Mouse (Mus musculus) left cerebral cortex, postnatal 10 days (tissue): ENCODE results near the gene G430095P16Rik. TPM values are rescaled to one million over a fixed set of nuclear protein-coding genes. Genes with fewer than 3 reads are reported as not detected.
A peak's percentile ranks its signal among the peaks of the same experiment; 100 is the strongest.

Source experiments
- DNase-seq, 2 experiments: peaks; one replicate each; pipeline ENCODE4 v3.0.0; 2021 to 2022; ENCODE audit warnings: low spot score in 2 of 2, mixed read lengths in 1 of 2; ENCODE audit errors: extremely low spot score in 1 of 2
- intact Hi-C: fragments of 180-260 bp; cut with DNase I; formaldehyde crosslinking; loops from one replicate; pipeline ENCODE4 v1.15.1; 2025
- total RNA-seq, 2 experiments: library from RNA; stranded (reverse); gene quantifications; 2 replicates each; pipeline ENCODE4 v1.2.3; 2021

G430095P16Rik gene
- total RNA-seq, 2 experiments from 2014 or later, result 0.51 TPM; not detected in 1

DNA sequence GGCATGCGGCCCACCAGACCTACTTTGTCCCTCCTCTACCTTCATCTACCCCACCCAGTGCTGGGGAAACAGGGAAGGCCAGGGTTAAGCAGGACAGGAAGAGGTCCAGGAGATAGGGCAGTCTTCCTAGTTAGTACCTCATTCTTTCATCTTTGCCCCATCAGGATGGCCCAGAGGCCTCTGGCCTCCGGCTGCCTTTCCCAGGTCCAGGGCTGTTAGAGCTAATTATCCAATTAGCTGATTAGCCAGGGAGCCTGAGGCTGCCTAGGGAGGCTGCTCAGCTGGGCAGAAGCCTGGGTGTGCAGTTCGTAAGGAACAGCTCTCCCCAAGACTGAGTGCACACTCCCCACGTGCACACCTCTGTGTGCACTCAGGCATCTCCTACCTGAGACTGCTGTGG, 9.4 kb upstream of the G430095P16Rik start:
- intact Hi-C loops, result no loop called here
- DNase-seq, result no peak

DNA sequence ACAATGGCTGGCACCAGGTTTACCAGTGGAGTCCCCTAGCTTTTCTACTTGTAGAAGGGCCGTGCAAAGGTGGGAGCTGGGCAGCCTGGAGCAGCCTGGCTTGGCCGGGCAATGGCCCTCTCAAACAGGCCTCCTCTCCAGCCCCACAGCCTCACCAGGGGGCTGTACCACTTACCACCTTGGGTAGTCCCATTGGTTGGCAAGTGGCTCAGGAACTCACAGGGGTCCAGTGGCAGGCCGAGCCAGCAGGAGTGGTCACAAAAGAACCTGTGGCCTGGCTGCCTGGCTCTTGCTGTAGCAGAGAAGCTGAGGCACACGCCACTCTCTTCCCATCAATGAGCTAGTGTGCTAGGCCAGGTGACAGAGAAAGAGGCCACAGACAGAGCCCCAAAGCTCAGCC, 8.6 kb upstream of the G430095P16Rik start:
- no peak for DNase-seq
- intact Hi-C loops, result no loop called here

DNA sequence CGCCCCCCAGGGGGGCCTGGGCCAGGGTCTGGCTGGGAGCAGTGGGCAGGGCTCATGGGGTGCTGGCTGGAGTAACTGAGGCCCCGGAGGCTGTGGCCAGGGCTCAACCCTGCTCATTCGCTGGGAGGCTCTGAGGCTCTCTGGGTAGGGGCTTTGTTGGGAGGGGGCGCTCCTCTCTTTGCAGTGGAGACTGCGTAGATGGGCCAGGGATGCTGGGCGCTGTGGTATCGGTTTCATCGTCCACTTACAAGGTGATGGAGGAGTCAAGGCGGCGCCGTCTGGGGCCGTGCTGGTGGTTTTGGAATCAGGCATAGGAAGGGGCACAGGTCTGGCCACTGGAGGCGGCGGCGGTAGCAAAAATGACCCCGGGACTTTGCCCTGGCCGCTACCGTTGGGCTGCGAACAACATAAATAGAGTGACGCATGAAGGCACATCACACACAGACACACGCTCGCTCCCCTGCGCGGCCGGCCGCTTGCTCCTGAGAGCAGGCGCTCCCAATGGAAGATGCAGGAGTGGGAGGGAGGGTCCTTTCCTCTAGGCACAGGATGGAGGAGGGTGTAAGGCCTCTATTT, 6.8 kb upstream of the G430095P16Rik start:
- intact Hi-C loops, result no loop called here
- DNase-seq, result peak in 1 of 2 experiments; percentile 36

DNA sequence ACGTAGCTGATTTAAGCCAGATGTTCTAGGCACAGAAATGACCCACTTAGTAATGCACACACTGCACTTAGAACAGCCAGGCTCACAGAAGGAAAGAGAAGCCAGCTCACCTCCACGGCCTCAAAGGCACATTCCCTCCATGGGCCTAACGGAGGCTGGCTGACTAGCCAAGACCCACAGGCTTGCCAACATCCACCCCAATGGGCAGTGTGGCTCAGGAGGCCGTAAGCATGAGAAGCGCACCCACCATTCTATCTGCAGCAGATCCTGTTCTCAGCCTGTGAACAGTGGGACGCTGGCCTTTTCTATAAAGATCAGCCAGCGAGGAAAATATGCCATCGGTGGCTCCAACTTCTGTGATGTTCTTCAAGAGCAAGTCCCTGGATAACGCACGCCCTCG, 6.0 kb upstream of the G430095P16Rik start:
- no peak for DNase-seq
- intact Hi-C loops, result no loop called here

DNA sequence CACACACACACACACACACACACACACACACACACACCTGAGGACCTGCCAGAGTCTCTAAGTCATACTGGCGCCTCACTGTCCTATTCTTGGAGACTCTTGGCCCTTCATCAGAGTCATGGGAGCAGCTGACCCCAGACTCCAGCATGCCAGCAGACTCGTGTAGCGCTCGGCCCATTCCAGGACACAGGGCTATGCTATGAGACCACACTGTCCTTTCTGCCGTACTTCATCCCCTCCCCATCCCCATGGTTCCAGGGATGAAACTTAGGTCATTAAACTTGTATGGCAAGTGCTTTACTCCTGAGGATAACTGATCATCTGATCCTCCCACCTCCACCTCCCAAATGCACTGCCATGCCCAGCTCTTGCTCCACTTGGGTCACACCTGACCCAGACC, 4.3 kb upstream of the G430095P16Rik start:
- intact Hi-C loops, result no loop called here

DNA sequence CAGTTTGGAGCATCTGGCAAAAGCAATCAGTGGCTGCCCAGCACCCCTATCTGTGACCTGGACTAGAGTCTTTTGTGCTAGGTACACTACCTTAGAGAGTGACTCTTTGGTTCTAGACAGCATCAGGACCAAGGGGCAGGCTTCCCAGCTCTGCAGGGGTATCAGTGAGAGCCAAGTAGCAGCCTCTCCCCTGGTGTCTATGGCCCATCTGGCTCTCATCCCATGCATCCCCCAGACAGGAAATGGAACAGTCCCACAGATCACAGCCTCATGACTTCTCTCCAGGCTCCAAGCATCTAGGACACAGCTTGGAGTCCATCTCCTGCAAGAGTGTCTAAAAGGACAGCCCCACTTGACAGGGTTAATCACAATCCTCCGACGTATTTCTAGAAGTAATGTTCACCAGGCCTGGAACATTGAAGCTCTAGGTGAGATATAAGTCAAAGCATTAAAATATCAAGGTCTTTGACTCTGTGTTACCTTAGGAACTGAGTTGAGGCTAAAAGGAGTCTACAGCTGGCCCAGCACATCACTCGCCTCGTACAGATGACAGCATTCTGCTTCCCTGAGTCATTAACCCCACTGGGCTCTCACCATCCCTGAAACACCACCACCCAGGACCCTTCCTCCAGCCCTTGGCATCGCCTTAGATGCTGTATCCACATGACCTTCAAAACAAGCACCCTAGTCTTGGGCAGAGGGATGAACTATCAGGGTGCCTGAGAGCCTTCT, 3.7 kb upstream of the G430095P16Rik start:
- DNase-seq, result no peak
- intact Hi-C loops, result no loop called here

More for the DNA sequence above, 4.3 kb upstream of the G430095P16Rik start:
- DNase-seq, result no peak

DNA sequence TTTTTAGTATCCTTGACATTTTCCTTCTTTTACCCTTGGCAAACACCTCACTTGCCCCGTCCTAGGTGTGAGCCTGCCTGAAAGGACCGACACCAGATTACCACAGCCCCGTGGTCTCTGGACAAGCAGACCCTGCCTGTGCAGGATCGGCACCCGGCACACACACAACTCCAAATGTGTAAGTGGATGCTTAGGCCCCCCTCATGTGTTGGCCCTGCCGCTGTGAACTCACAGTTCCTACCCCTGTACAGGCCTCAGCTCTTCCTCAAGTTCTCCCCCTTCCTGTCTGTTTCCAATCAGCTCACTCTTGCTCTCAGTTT, 317 bp upstream of the G430095P16Rik start:
- DNase-seq, result no peak
- intact Hi-C loops, result no loop called here

DNA sequence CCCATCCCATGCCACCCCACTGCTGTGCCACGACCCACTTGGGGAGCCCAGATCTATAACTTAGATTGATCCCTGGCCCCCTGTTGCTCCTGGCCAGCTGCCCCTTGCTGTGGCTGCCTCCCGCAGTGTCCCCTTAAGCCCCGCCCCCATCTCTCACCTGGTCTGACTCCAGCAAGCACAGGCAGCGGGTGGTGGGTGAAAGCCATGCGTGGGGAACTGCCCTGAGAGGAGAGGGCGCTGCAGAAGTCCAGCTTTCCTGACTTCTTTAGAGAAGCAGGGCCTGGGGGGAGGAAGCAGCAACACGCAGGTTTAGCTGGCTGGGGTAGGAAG, 729 bp downstream of the G430095P16Rik start:
- intact Hi-C loops, result no loop called here
- DNase-seq, result peak in 1 of 2 experiments; percentile 67

DNA sequence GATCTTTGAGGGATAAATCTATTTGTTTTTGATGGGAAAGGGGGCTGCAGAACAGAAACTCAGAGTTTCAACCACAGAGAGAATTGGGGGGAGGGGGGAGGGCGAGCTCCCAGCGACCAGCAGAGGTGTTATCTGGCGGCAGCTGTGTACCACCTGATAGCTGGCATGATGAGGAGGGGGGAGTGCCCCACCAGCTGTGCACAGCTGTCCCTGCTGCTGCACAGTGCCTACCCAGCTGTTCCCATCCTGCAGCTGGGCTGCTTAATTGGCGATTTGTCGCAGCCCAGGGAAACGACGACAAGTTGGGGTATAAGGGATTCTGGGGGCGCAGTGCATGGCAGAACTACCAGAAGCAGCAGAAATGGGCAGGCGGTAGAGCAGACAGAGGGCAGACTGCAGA, 1.9 kb downstream of the G430095P16Rik start:
- intact Hi-C loops, result no loop called here
- no peak for DNase-seq

DNA sequence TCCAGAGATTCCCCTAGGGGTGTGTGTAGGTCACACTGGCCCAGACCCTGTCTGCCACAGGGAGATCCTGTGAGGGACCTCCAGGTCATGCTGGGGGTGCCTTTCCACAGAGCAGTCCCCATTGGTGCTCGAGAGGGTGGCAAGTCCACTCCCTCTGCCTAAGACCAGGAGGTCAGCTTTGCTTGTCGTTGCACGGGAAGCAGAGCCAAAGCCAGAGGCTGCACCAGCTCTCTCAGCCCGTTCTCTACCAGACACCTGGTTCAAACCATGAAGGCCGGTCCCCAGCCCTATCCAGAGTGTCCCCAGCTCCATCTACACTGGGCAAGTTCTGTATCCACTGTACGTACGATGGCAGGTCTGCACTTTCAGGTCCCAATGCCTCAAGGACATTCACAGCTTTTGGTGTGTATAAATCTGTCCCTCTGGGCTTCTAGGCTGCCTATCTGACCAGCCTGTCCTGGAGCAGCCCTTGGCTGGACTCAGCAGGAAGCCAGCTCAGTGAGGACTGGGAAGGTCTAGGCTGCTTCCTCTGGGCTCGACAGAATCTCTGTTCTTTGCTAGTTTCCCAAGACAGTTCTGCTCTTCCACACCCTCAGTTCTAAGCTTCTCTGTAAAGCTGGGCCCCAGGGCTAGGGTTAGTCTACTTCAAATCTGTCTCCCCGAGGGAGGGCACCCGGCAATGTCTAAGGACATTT, 2.6 kb downstream of the G430095P16Rik start:
- DNase-seq, result no peak
- intact Hi-C loops, result no loop called here

DNA sequence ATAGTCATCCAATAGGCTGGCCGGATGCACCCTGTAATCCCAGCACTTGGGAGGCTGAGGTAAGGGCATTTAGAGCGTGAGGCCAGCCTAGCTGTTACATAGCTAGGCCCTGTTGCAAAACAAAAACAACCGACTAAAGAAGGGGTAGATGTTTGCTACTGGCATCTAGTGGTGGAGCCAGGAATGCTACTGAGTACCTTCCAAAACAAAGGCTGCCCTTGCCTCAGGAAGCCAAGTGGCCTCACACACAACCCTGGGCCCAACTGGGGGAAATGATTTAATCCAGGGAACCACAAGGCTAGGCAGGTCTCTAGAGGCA, 3.1 kb downstream of the G430095P16Rik start:
- intact Hi-C loops, result no loop called here
- DNase-seq, result peak in 1 of 2 experiments; percentile 58

DNA sequence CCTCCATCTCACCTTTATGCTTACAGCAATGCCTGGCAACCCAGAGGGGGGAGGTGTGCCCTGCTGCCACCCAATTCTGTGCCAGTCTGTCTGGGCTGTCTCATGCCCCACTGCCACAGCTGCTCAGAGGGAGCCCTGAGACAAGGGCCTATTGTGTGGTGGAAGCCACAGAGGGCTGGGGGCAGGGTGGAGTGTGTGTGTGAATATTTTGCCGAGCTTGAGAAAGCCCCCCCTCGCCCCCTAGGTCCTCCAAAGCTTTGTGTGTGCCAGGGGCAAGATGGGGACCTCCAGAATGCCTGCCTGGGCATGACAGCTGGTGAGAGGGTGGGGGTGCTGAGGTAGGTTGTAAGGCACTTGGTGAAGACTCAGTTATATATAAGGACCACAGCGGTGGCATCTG, 5.7 kb downstream of the G430095P16Rik start:
- intact Hi-C loops, result no loop called here
- DNase-seq, result peak in 1 of 2 experiments; percentile 64

DNA sequence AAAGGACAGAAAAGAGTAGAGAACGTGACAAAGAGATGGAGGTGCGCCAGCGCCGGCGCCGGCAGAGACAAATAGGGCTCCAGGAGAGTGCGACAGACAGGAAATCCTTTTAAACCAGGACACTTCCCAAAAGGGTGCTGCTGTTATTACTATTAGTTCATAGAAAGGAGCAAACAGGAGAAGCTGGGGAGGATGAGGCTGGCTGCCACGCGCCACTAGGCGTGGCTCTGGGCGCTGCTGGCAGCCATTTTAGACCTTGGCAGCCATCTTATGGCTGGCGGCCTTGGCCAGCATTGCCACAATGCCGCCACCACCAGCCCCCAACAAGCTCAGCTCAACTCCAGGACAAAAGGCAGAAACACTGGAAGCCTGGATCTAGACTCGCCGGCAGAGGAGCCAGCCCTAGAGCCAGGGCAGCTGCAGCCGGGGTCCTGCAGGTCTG, 7.1 kb downstream of the G430095P16Rik start:
- no peak for DNase-seq
- intact Hi-C loops, result no loop called here

DNA sequence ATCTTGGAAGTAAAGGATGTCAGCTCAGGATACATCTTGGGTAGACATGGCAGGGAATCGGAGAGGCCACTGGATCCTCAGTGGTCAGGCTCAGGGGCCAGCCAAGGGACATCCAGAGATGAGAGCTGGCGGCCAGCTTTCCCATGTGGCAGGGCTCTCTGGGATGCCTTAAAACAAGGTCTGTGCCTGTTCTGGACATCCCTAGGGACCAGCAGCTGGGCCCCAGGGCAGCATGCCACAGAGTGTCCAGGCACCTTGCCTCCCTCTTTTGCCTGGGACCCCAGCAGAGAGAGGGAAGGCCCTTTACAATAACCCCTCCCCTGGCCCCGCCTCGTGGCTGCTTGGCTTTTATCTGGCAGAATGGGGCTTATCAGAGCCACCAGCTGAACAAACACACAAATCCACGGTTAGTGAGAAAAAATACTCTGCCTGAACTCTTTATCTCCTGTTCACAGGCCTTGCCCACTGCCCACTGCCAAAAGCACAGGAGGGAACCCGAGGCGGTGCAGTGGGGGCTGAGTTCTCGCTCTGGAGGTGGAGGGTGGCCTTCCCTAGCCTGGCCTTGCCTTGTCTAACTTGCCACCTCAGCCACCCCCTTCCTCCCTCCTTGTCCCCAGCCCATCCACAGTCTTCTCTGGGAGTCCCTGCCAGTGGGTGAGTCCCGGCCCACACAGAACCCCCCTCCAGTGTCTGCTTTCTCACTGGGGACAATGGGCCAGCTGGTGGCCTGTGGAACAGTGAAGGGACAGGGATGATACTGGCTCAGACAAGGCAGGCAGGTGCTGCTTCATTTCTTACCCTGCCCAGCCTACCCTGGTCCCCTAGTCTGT, 7.9 kb downstream of the G430095P16Rik start:
- intact Hi-C loops, result no loop called here
- DNase-seq, result peak in 1 of 2 experiments; percentile 59

DNA sequence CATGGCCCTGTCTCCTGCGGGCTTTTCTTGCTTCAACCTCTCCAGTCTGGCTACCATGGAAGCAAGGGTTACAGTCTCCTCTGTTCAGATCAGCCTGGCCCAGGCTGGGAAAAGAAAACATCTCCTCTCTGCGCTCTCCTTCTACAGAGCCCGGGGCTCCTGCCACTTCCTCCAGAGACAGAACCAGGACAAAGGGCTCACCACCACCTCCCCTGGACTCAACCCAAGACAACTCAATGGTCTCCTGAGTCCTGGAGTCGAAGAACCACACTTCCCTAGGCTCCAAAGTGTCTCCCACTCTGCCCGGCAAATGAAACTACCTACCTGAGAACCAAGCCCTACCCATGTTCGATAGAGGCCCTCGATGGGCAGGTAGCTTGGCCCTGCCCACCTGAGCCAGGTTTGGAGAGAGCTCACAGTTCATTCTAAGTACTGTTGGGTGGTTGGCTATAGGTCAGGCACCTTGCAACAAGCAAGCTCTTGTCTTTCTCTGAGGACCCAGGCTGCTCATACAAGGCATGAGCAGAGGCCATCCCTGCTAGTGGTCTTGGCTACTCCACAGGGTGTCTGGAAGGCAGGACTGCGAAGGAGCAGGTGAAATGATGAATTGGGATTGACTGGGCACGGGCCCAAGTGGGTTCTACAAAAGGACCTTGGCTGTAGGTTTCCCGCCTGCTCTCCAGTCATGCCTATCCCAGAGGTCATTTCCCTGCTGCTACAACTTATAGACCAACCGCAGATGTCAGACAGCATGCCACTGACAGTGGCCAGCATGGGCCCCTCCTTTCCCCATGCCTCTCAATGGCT, 8.8 kb downstream of the G430095P16Rik start:
- intact Hi-C loops, result no loop called here
- DNase-seq, result no peak

DNA sequence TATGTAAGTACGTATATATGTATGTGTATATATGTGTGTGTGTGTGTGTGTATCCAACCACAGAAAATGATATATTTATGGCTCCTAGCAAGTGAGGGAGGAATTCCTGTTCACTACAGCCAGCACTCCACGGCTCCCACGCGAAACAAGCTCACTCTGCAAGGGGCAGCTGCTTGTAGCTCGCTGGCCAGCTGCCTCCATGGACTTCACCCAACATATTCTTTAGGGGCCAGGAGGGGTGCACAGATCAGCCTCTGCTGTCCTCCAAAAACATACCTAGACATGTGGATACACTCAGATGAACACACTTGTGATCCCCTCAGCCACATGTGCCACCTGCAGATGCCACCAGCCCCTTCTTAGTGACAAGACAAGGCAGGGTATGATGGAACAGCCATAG, 9.7 kb downstream of the G430095P16Rik start:
- peak in 1 of 2 experiments; percentile 66 for DNase-seq
- intact Hi-C loops, result no loop called here

DNA sequence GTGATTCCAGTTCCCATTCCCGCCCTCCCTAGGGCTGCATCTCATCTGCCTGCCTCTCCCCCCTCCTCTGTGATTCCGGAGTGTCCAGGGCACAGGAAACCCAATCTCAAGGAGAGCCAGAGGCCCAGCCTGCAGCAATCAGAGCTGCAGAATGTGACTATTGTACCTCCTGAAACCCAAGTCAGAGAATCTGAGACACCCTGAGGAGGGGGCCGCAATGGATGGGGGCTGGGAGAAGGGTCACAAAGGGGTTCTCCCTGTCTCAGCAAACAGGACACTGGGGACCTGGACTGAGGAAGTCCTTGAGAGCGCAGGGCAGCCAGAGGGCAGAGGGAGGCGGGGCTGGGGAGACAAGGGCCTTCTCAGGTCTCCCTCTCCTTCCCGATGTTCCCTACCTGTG, 10.2 kb downstream of the G430095P16Rik start:
- DNase-seq, result no peak
- intact Hi-C loops, result no loop called here

DNA sequence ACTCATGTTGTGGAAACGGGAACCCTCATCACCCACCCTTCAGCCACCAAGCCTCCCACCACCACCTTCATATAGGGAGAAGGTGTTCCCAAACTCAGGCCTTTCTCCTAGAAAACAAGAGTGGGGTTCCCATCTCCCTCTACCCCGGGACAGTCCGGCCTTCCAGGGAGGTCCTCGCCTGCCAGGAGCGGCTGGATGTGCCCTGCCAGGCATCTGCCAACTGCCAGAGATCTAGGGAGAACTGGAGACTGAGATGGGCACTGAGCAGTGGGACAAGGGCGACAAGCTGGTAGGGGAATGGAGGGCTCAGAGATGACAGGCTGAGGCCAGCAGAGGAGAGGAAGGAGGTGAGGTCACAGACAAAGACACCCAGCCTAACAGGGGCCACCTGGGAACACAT, 11.2 kb downstream of the G430095P16Rik start:
- intact Hi-C loops, result no loop called here
- no peak for DNase-seq

DNA sequence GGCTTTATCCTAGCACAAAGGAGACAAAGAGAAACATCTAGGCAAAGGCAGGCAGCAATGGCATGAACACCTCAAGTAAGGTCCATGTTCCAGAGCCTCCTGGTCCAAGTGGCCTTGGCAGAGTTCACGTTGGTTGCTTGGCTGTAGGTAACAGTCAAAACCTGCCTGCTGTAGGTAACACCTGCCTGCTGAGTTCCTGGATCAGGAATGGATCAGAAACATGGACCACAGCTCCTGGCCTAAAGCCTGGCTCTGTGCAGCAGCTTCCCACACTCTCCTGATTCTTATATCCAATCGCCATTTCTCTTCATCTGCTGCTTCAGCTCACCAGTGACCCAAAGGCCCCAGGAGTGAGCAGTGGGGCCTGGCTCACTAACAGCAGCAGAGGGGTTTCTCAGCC, 11.9 kb downstream of the G430095P16Rik start:
- intact Hi-C loops, result no loop called here
- DNase-seq, result no peak
